Mouse (Mus musculus) layer of hippocampus, adult 8-10 months (tissue): Measurements from ENCODE around the gene Ap3m1. TPM values are rescaled to one million over a fixed set of nuclear protein-coding genes. Genes with fewer than 3 reads are reported as not detected.
A peak's percentile ranks its signal among the peaks of the same experiment; 100 is the strongest.

Experiments
- DNase-seq, 2 experiments: peaks; one replicate each; pipeline ENCODE4 v3.0.0; 2022; ENCODE audit warnings: low spot score in 2 of 2
- total RNA-seq, 4 experiments: library from RNA; stranded (reverse); gene quantifications; 2 replicates each; pipeline ENCODE4 v1.2.4; 2022

Ap3m1 gene
- total RNA-seq, 4 experiments from 2014 or later: 68.9 to 81.4 (median 74.7) TPM

DNA sequence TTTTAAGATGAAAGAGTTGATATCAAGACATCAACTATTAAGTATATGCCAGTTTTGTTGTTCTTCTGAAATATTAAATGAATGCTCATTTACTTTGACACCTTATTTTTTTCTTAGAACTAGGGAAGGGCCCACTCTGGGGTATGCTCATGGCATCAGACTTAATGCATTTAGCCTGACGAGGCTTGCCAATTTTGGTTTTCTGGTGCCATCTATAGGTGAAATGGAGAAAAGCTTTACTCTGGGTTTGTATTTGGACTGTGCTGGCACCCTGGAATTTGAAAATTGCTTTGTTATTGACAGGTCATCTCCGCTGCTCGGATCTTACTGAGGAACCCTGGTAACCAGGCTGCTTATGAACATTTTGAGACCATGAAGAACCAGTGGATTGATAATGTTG is 33.3 kb downstream of the Ap3m1 start:
- DNase-seq: peak in 1 of 2 experiments; percentile 33

DNA sequence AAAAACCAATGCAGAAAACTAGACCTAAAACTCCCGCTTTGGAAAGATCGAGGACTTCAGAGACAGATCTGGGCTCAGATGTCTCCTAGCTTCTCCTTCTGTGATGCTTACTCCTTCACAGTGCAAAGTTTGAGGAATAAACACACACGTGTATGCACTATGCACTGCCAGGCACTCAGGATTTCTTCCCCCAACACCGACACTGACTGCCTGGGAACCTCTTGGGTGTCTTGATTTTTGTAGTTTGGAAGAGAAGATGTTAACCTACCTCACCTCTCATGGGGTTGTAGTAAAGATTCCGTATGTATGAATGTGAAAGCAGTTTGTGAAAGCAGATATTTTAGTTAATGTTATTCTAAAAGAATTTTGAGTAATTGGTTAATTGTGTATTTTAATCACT is 34.4 kb downstream of the Ap3m1 start:
- no peak for DNase-seq

DNA sequence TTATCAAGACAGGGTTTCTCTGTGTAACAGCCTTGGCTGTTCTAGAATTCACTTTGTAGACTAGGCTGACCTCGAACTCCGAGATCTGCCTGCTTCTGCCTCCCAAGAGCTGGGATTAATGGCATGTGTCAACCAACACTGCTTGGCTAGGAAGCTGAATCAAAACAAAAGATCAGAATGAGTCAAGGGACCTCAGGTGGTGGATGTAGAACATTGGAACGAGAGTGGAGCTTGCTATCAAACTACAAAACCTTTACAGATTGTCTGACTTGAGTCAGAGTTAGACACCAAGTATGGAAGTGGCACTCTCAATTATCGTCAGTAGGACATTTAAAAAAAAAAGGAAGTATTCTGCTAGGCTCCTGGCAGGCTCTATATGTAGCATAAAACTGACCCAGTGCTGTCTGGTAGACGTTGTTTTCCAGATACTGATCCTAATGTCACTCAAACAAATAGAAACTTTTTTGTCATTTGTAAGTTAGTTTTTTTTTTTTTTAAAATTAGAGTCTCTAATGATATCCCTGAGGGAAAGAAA is 38.4 kb downstream of the Ap3m1 start:
- DNase-seq: no peak

DNA sequence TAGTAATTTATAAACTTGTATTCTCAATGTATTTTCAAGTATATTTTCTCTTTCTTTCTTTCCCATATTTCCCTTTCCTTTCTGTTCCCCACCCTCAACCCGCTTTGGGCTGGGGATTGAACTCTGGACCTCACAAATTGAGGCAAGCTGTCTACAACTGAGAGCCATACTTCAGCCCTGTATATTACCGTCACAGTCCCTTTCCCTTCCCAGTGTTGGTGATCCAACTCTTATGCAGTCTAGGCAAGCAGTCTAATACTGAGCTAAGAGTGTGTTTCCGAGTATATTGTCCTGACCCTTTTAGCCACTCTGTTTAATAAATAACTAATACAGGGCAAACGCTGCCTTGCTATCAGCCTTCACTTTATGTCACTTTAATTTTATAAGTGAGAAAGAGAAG is 52.7 kb downstream of the Ap3m1 start:
- no peak for DNase-seq

DNA sequence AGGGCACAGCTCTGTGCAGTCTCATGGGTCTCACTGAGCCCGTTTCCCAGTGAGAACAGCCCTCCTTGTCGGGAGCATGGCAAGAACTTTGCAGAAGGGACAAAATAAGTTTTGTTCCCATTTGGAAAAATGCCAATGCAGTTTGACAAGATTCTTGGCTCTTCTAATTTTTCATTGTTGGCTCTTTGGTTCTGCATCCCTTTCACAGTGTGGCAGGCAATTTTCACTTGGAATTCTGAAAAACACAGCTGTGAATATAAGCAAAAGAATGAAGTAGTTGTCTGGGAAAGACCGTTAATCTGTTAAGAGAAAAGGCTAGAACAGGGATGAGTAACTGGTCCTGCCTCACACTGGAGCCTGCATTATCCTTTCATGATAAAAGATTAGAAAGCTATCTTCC is 54.8 kb downstream of the Ap3m1 start:
- no peak for DNase-seq

DNA sequence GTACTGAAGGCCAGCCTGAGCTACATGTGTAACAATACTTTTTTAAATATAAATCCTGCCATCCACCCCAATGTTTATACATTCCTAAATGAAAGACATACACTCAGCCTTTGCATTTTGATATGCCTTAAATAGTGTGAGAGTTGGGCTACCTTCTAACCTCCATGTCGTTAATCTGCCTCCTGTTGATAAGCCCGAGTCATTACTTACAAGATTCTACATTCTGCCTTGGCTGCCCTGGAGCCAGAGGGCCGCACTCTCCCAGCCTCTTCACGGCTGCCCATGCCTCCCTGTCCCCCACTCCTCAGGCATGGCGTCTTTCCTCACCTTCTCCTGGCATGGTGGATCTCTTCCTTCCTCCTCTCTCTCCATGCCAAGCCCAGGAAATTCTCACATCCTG is 55.9 kb downstream of the Ap3m1 start:
- no peak for DNase-seq

DNA sequence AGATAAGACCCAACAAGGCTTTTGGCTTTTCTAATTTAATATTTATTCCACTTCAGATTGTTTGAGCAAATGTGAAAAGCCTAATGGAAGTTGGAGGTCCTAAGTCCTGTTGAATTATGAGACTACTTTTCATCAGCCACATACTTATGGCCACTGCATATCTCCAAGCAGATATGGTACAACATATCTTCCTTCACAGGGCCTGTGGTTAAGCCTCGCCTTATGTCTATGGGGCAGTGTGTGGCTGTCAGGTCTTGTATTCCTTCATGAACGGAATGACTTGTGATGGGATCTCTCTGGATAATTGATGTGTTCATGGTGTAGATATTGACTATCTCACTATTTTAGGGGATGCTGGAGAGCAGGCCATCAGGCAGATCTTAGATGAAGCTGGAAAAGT is 56.8 kb downstream of the Ap3m1 start:
- no peak for DNase-seq

DNA sequence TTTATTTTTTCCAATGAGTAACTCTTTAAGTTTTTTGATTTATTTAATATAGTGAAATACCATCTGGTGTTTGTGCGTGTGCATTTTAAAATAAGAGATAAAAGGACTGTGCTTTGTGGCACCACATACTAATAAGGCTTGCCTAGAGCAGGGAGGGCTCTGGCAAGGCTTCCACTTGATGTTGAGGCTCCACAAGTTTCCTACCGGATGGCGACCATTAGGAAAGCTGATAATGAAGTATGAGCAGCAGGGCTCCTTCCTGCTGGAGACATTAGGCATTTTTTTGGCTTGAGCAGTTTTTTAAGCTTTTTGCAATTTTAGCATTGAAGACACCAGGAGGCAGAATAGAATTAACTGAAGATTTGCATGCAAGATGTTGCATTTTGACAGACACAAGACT is 57.8 kb downstream of the Ap3m1 start:
- DNase-seq: no peak

DNA sequence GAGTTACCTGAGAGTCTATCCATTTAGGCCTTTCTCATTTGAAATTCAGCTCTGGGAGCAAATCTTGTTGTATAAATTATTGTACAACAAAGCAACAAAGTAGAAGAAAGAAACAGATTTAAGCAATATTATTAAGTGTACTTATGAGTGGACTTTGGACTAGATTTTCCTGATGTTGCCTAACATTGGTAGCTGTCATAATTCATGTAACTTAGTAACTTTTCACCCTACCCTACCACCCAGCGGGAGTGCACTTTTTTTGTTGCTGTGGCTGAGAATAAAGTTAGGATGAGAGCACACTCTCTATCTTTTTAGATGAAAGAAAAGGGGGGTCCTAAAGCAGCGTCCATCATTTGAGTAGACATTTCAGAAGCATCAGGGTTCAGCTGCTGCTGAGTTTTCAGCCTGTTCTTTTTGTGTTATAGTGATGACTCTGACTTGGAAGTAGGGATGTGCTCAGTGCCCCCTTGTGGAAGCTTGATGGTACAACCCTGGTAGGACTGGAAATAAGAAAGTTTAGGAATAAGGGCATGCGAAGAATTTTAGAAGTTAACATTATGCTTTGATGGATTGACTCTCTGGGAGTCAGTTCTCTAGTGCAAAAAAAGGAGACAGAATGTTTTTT is 59.1 kb downstream of the Ap3m1 start:
- peak; percentile 33 to 53 for DNase-seq

DNA sequence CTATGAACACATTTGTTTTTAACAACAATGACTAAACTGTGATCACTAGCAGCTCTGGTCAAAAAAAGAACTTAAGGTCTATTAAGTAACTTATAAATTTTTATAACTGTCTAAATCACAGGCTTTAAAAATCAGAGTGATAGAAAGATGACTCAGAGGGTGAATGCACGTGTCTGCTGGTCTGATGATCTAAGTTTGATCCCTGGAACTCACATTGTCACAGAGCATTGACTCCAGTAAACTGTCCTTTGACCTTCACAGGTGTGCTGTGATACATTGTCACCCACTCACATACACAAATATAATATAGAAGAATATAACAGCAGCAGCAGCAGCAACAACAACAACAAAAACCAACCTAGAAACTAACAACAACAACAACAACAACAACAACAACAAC is 60.8 kb downstream of the Ap3m1 start:
- DNase-seq: no peak

DNA sequence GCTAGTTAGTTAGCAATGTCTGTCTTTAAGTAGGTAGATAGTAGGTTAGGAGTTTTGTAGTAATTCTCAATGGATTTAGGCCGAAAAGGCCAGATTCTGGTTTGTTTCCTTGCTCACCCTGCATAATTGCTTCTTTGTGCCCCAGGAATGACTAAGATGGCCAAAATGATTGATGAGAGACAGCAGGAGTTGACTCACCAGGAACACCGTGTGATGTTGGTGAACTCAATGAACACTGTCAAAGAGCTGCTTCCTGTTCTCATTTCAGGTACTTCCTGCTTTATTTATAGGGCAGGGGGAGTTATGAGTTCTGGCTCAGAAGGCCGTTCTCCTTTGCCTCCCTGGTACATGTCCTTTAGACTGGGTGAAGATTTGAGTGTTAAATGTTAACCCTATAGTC is 66.8 kb downstream of the Ap3m1 start:
- no peak for DNase-seq

DNA sequence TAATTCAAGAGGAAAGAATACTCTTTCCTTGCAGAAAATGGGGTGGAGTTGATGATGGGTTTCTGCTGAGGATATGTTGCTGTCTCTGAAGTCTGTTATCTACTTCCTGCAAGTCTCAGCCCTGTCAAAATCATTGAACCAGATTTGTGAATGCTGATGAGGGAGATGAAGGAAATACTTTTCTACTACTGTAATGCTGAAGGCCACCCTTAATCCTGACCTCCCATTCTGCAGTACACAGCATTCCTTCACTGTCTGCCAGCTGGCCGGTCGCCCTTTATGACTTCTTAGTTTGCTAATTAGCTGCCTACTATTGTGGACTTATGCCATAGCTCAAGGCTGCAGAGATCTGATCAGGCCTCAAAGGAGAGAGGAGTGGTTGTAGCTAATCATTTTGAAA is 68.5 kb downstream of the Ap3m1 start:
- DNase-seq: peak; percentile 42 to 65

Other genes with a start within 250 kb of the Ap3m1 start
- gene Plau, start 215.8 kb downstream of the Ap3m1 start, total RNA-seq: 10 to 100 TPM in 2 of 4 experiments, 1 to 10 TPM in 2; 4.1 to 26.9 (median 12.8) TPM
- 10 to 100 TPM; 27.6 to 36.3 (median 30.7) TPM for gene Vcl, start 123.1 kb downstream of the Ap3m1 start, total RNA-seq
- gene Adk, start 66 bp upstream of the Ap3m1 start, total RNA-seq: 10 to 100 TPM; 66.5 to 80.7 (median 73.0) TPM